Mouse (Mus musculus): Measurements from ENCODE around the gene Enox1. TPM values are rescaled to one million over a fixed set of nuclear protein-coding genes. Genes with fewer than 3 reads are reported as not detected.

The Enox1 gene
- polyA plus RNA-seq, 1 experiment from 2014 or later: 6.6 TPM

GRCm38 (mm10) chr14:77275607-77276006 is 119.0 kb downstream of the Enox1 start:
- Histone ChIP-seq H3K27me3 (ENCODE audit: insufficient read depth, low read length) (no peaks in the 10 kb centered on the region), H3K27ac (no peak overlapping the region), H3K9ac (ENCODE audit: low read depth, low read length) (no peak overlapping the region), H3K4me1 (replicated peaks; ENCODE audit: insufficient read depth, low read length) (no peaks in the 10 kb centered on the region), H3K4me3 (replicated peaks; ENCODE audit: low read depth, low read length) (no peak overlapping the region), H3K9me3 (replicated peaks; ENCODE audit: low read length) (no peaks in the 10 kb centered on the region), H3K4me2 (ENCODE audit: low read length) (no peak overlapping the region), H3K36me3 (ENCODE audit: insufficient read depth, low read length) (no peaks in the 10 kb centered on the region)
- no peak for ATAC-seq (replicated peaks; ENCODE audit: low FRiP score, low read depth)
- no peak for DNase-seq (ENCODE audit: low spot score)
- no peak for TF ChIP-seq CTCF (IDR thresholded peaks at IDR 0.05; ENCODE audit: low read depth)
- WGBS: 96% methylated on average over 6 of the region's 6 CpGs

- 32% methylated on average over 4 of the region's 4 CpGs for WGBS
- no peak overlapping the region for H3K27ac ChIP-seq
- peak overlapping the region; percentile 13; the same call in 1 of the 2 replicates for H3K4me2 ChIP-seq (ENCODE audit: low read length)
- no peak overlapping the region for H3K4me3 ChIP-seq (replicated peaks; ENCODE audit: low read depth, low read length)
- ATAC-seq (replicated peaks; ENCODE audit: low FRiP score, low read depth) (peak; percentile 74; the same call in 1 of the 2 replicates), DNase-seq (ENCODE audit: low spot score) (peak; percentile 78)
- H3K9ac ChIP-seq (ENCODE audit: low read depth, low read length): no peak overlapping the region
- no peaks in the 10 kb centered on the region for H3K4me1 ChIP-seq (replicated peaks; ENCODE audit: insufficient read depth, low read length)
- no peaks in the 10 kb centered on the region for H3K27me3 ChIP-seq (ENCODE audit: insufficient read depth, low read length)
- H3K9me3 ChIP-seq (replicated peaks; ENCODE audit: low read length): no peaks in the 10 kb centered on the region
- no peak for TF ChIP-seq CTCF (IDR thresholded peaks at IDR 0.05; ENCODE audit: low read depth)
- H3K36me3 ChIP-seq (ENCODE audit: insufficient read depth, low read length): no peaks in the 10 kb centered on the region
These were observed 122.6 kb downstream of the Enox1 start for GRCm38 (mm10) chr14:77279143-77279542.

GRCm38 (mm10) chr14:77280454-77280853 is 123.9 kb downstream of the Enox1 start:
- H3K27ac ChIP-seq: no peak overlapping the region
- H3K9ac ChIP-seq (ENCODE audit: low read depth, low read length): no peak overlapping the region
- H3K4me3 ChIP-seq (replicated peaks; ENCODE audit: low read depth, low read length): no peak overlapping the region
- no peak overlapping the region for H3K4me2 ChIP-seq (ENCODE audit: low read length)
- no peaks in the 10 kb centered on the region for H3K36me3 ChIP-seq (ENCODE audit: insufficient read depth, low read length)
- H3K9me3 ChIP-seq (replicated peaks; ENCODE audit: low read length): no peaks in the 10 kb centered on the region
- ATAC-seq (replicated peaks; ENCODE audit: low FRiP score, low read depth) (no peak), DNase-seq (ENCODE audit: low spot score) (no peak)
- no peak for TF ChIP-seq CTCF (IDR thresholded peaks at IDR 0.05; ENCODE audit: low read depth)
- 89% methylated on average over 2 of the region's 2 CpGs for WGBS
- H3K4me1 ChIP-seq (replicated peaks; ENCODE audit: insufficient read depth, low read length): no peaks in the 10 kb centered on the region
- no peaks in the 10 kb centered on the region for H3K27me3 ChIP-seq (ENCODE audit: insufficient read depth, low read length)

- no peak overlapping the region for H3K4me3 ChIP-seq (replicated peaks; ENCODE audit: low read depth, low read length)
- H3K9me3 ChIP-seq (replicated peaks; ENCODE audit: low read length): no peaks in the 10 kb centered on the region
- no peak for ATAC-seq (replicated peaks; ENCODE audit: low FRiP score, low read depth)
- no peak overlapping the region for H3K9ac ChIP-seq (ENCODE audit: low read depth, low read length)
- no peak overlapping the region for H3K4me2 ChIP-seq (ENCODE audit: low read length)
- no peak for TF ChIP-seq CTCF (IDR thresholded peaks at IDR 0.05; ENCODE audit: low read depth)
- H3K36me3 ChIP-seq (ENCODE audit: insufficient read depth, low read length): no peaks in the 10 kb centered on the region
- H3K27ac ChIP-seq: no peak overlapping the region
- WGBS: 68% methylated on average over 7 of the region's 7 CpGs
- H3K27me3 ChIP-seq (ENCODE audit: insufficient read depth, low read length): no peaks in the 10 kb centered on the region
- no peaks in the 10 kb centered on the region for H3K4me1 ChIP-seq (replicated peaks; ENCODE audit: insufficient read depth, low read length)
- DNase-seq (ENCODE audit: low spot score): no peak
These were observed 124.3 kb downstream of the Enox1 start for GRCm38 (mm10) chr14:77280893-77281292.

- H3K27ac ChIP-seq: no peak overlapping the region
- no peak for DNase-seq (ENCODE audit: low spot score)
- ATAC-seq (replicated peaks; ENCODE audit: low FRiP score, low read depth): no peak
- H3K9ac ChIP-seq (ENCODE audit: low read depth, low read length): no peak overlapping the region
- no peak overlapping the region for H3K4me2 ChIP-seq (ENCODE audit: low read length)
- H3K4me1 ChIP-seq (replicated peaks; ENCODE audit: insufficient read depth, low read length): no peaks in the 10 kb centered on the region
- WGBS: 71% methylated on average over 4 of the region's 4 CpGs
- H3K27me3 ChIP-seq (ENCODE audit: insufficient read depth, low read length): no peaks in the 10 kb centered on the region
- H3K36me3 ChIP-seq (ENCODE audit: insufficient read depth, low read length): no peaks in the 10 kb centered on the region
- no peak overlapping the region for H3K4me3 ChIP-seq (replicated peaks; ENCODE audit: low read depth, low read length)
- no peaks in the 10 kb centered on the region for H3K9me3 ChIP-seq (replicated peaks; ENCODE audit: low read length)
- no peak for TF ChIP-seq CTCF (IDR thresholded peaks at IDR 0.05; ENCODE audit: low read depth)
These were observed 127.4 kb downstream of the Enox1 start for GRCm38 (mm10) chr14:77283939-77284338.

GRCm38 (mm10) chr14:77285453-77285852 is 128.9 kb downstream of the Enox1 start:
- 88% methylated on average over 3 of the region's 3 CpGs for whole genome bisulfite sequencing
- TF ChIP-seq CTCF (IDR thresholded peaks at IDR 0.05; ENCODE audit: low read depth): no peak

GRCm38 (mm10) chr14:77291756-77292155 is 135.2 kb downstream of the Enox1 start:
- DNase-seq (ENCODE audit: low spot score) (no peak), ATAC-seq (replicated peaks; ENCODE audit: low FRiP score, low read depth) (no peak)
- H3K4me3 ChIP-seq (replicated peaks; ENCODE audit: low read depth, low read length): no peak overlapping the region

More at GRCm38 (mm10) chr14:77285453-77285852, 128.9 kb downstream of the Enox1 start:
- ATAC-seq (replicated peaks; ENCODE audit: low FRiP score, low read depth) (no peak), DNase-seq (ENCODE audit: low spot score) (no peak)
- Histone ChIP-seq H3K4me2 (ENCODE audit: low read length) (no peak overlapping the region), H3K9me3 (replicated peaks; ENCODE audit: low read length) (no peaks in the 10 kb centered on the region), H3K27me3 (ENCODE audit: insufficient read depth, low read length) (no peaks in the 10 kb centered on the region), H3K27ac (no peak overlapping the region), H3K4me1 (replicated peaks; ENCODE audit: insufficient read depth, low read length) (no peaks in the 10 kb centered on the region), H3K4me3 (replicated peaks; ENCODE audit: low read depth, low read length) (no peak overlapping the region), H3K36me3 (ENCODE audit: insufficient read depth, low read length) (no peaks in the 10 kb centered on the region), H3K9ac (ENCODE audit: low read depth, low read length) (no peak overlapping the region)

More at GRCm38 (mm10) chr14:77291756-77292155, 135.2 kb downstream of the Enox1 start:
- no peak for TF ChIP-seq CTCF (IDR thresholded peaks at IDR 0.05; ENCODE audit: low read depth)
- no peaks in the 10 kb centered on the region for H3K9me3 ChIP-seq (replicated peaks; ENCODE audit: low read length)
- WGBS: 89% methylated on average over 5 of the region's 5 CpGs
- H3K9ac ChIP-seq (ENCODE audit: low read depth, low read length): no peak overlapping the region
- no peak overlapping the region for H3K4me2 ChIP-seq (ENCODE audit: low read length)
- H3K36me3 ChIP-seq (ENCODE audit: insufficient read depth, low read length): no peaks in the 10 kb centered on the region
- H3K4me1 ChIP-seq (replicated peaks; ENCODE audit: insufficient read depth, low read length): no peaks in the 10 kb centered on the region
- no peak overlapping the region for H3K27ac ChIP-seq
- H3K27me3 ChIP-seq (ENCODE audit: insufficient read depth, low read length): no peaks in the 10 kb centered on the region

Data from kidney, postnatal 0 days (tissue).